Mouse (Mus musculus) liver, postnatal 0 days (tissue): Measurements from ENCODE around the gene Med12. TPM values are rescaled to one million over a fixed set of nuclear protein-coding genes. Genes with fewer than 3 reads are reported as not detected.
A peak's percentile ranks its signal among the peaks of the same experiment; 100 is the strongest.

Experiments
- ATAC-seq: fragments of 200-750 bp; cut with Nextera tagmentation; 2 replicates; pipeline ENCODE4 v1.8.0; 2017; ENCODE audit warnings: mild to moderate bottlenecking, moderate library complexity
- DNase-seq: peaks from one replicate; pipeline ENCODE4 v3.0.0-alpha.2; 2016
- H3K27ac ChIP-seq: fragments of 300-500 bp; sonication (generic); 2 replicates; pipeline ENCODE4 v1.5.1; 2014; ENCODE audit warnings: antibody characterized with exemption, moderate library complexity, mild to moderate bottlenecking, low read depth
- H3K27me3 ChIP-seq: fragments of 300-500 bp; sonication (generic); 2 replicates; pipeline ENCODE4 v1.6.1; 2014; ENCODE audit warnings: low read length, control low read depth, mixed read lengths; ENCODE audit not compliant: insufficient read depth
- H3K36me3 ChIP-seq: fragments of 300-500 bp; sonication (generic); replicated peaks from 2 replicates; pipeline ENCODE4 v1.6.1; 2014; ENCODE audit warnings: mild to moderate bottlenecking, control low read depth, low read length, moderate library complexity, mixed read lengths; ENCODE audit not compliant: insufficient read depth
- H3K4me1 ChIP-seq: fragments of 300-500 bp; sonication (generic); 2 replicates; pipeline ENCODE4 v1.6.1; 2014; ENCODE audit warnings: antibody characterized with exemption, mild to moderate bottlenecking, control low read depth; ENCODE audit not compliant: insufficient read depth
- H3K4me2 ChIP-seq: fragments of 300-500 bp; sonication (generic); 2 replicates; pipeline ENCODE4 v1.6.1; 2014; ENCODE audit warnings: low read depth, mild to moderate bottlenecking, low read length, moderate library complexity, mixed read lengths
- H3K4me3 ChIP-seq: fragments of 300-500 bp; sonication (generic); 2 replicates; pipeline ENCODE4 v1.5.1; 2014; ENCODE audit warnings: low read depth, low read length
- H3K9ac ChIP-seq: fragments of 300-500 bp; sonication (generic); replicated peaks from 2 replicates; pipeline ENCODE4 v1.6.1; 2014; ENCODE audit warnings: mild to moderate bottlenecking, moderate library complexity
- H3K9me3 ChIP-seq: fragments of 300-500 bp; sonication (generic); 2 replicates; pipeline ENCODE4 v1.6.1; 2016; ENCODE audit warnings: mild to moderate bottlenecking, control low read depth, low read length, mixed read lengths
- CTCF ChIP-seq: sonication (generic); IDR thresholded peaks from 2 replicates; pipeline ENCODE4 v1.5.1; 2016; ENCODE audit warnings: antibody characterized with exemption, low read depth
- EP300 ChIP-seq: IDR thresholded peaks from 2 replicates; pipeline ENCODE4 v1.6.1; 2016; ENCODE audit warnings: antibody characterized with exemption, low read depth, mild to moderate bottlenecking
- WGBS: fragments of 180-500 bp; shearing (Covaris S2); extraction: QIAGEN DNeasy Blood & Tissue Kit; methylation state at CpG from one replicate; pipeline ENCODE4 v1.1.7; 2014; ENCODE audit not compliant: insufficient replicate concordance; 5-methylcytosine and 5-hydroxymethylcytosine counted together
- polyA plus RNA-seq: library from polyadenylated mRNA; unstranded; fragments of >200 nt; fragmentation: Nextera tagmentation; extraction: Ambion mirVana; gene quantifications from 2 replicates; pipeline ENCODE4 v1.2.1, GENCODE M21; 2015

Gene Med12
- polyA plus RNA-seq, 1 experiment from 2014 or later: 14.3 TPM

- Histone ChIP-seq H3K27me3 (no peaks in the 10 kb centered on the region), H3K9ac (no peak overlapping the region), H3K4me1 (peaks cover 4% of the 10 kb centered on the region; the same call in 1 of the 2 replicates), H3K4me2 (no peak overlapping the region), H3K36me3 (peaks cover 5% of the 10 kb centered on the region), H3K9me3 (no peaks in the 10 kb centered on the region), H3K4me3 (no peak overlapping the region), H3K27ac (no peak overlapping the region)
- ATAC-seq (no peak), DNase-seq (peak; percentile 20)
- TF ChIP-seq EP300: no peak
- TF ChIP-seq CTCF: no peak
- WGBS: 43% methylated on average over 11 of the region's 13 CpGs
These were observed 13.1 kb upstream of the Med12 start for GRCm38 (mm10) chrX:101260441-101261325.

- no peak within 1 kb of the TSS for H3K27ac ChIP-seq
- peaks cover 4% of the 10 kb centered on the region; the same call in 1 of the 2 replicates for H3K4me1 ChIP-seq
- H3K27me3 ChIP-seq: no peaks in the 10 kb centered on the region
- TF ChIP-seq CTCF (no peak), EP300 (no peak)
- no peak within 1 kb of the TSS for H3K4me2 ChIP-seq
- ATAC-seq (no peak), DNase-seq (no peak)
- no peaks in the 10 kb centered on the region for H3K36me3 ChIP-seq
- H3K9me3 ChIP-seq: no peaks in the 10 kb centered on the region
- no peak within 1 kb of the TSS for H3K4me3 ChIP-seq
- H3K9ac ChIP-seq: no peak within 1 kb of the TSS
- 57% methylated on average over 1 of the region's 1 CpGs for WGBS
These were observed 9.9 kb upstream of the Med12 start, which contains the start of gene Gm614 for GRCm38 (mm10) chrX:101263892-101264291. Gene Gm614, minus strand, starts transcription at chrX:101263992.

- no peak overlapping the region for H3K27ac ChIP-seq
- no peak for DNase-seq
- WGBS: 82% methylated on average over 6 of the region's 6 CpGs
- no peaks in the 10 kb centered on the region for H3K9me3 ChIP-seq
- no peak for ATAC-seq
- no peaks in the 10 kb centered on the region for H3K36me3 ChIP-seq
- H3K9ac ChIP-seq: no peak overlapping the region
- no peaks in the 10 kb centered on the region for H3K27me3 ChIP-seq
- H3K4me3 ChIP-seq: no peak overlapping the region
- TF ChIP-seq CTCF: no peak
- TF ChIP-seq EP300: no peak
- H3K4me1 ChIP-seq: no peaks in the 10 kb centered on the region
- H3K4me2 ChIP-seq: 0 out of 2 replicates have a peak overlapping the region, but pooled peaks have one; percentile 52
These were observed 7.2 kb upstream of the Med12 start for GRCm38 (mm10) chrX:101266631-101267030.

GRCm38 (mm10) chrX:101268025-101268754 is 5.6 kb upstream of the Med12 start, which contains the start of gene Il2rg:
Gene Il2rg, minus strand, starts transcription at chrX:101268255.
- H3K4me1 ChIP-seq: no peaks in the 10 kb centered on the region
- TF ChIP-seq CTCF (no peak), EP300 (no peak)
- H3K36me3 ChIP-seq: no peaks in the 10 kb centered on the region
- H3K27ac ChIP-seq: no peak within 1 kb of the TSS
- ATAC-seq (peak; percentile 40; the same call in 1 of the 2 replicates), DNase-seq (no peak)
- H3K4me2 ChIP-seq: peak within 1 kb of the TSS; percentile 52
- peak within 1 kb of the TSS; percentile 17; the same call in 1 of the 2 replicates for H3K4me3 ChIP-seq
- H3K9ac ChIP-seq: no peak within 1 kb of the TSS
- no peaks in the 10 kb centered on the region for H3K27me3 ChIP-seq
- 41% methylated on average over 5 of the region's 5 CpGs for WGBS
- H3K9me3 ChIP-seq: no peaks in the 10 kb centered on the region

- no peaks in the 10 kb centered on the region for H3K36me3 ChIP-seq
- H3K4me2 ChIP-seq: peak within 1 kb of the TSS; percentile 52
- TF ChIP-seq EP300 (no peak), CTCF (no peak)
- ATAC-seq: no peak
- no peak within 1 kb of the TSS for H3K9ac ChIP-seq
- 40% methylated on average over 3 of the region's 3 CpGs for WGBS
- H3K9me3 ChIP-seq: no peaks in the 10 kb centered on the region
- H3K27ac ChIP-seq: no peak within 1 kb of the TSS
- no peaks in the 10 kb centered on the region for H3K27me3 ChIP-seq
- no peak for DNase-seq
- H3K4me3 ChIP-seq: peak within 1 kb of the TSS; percentile 17; the same call in 1 of the 2 replicates
- no peaks in the 10 kb centered on the region for H3K4me1 ChIP-seq
These were observed 5.1 kb upstream of the Med12 start, which contains the start of gene Gm20489 for GRCm38 (mm10) chrX:101268755-101269124. Gene Gm20489, minus strand, starts transcription at chrX:101269023.

- 34% methylated on average over 6 of the region's 6 CpGs for WGBS
- TF ChIP-seq EP300: no peak
- TF ChIP-seq CTCF: no peak
- Histone ChIP-seq H3K36me3 (peaks cover 18% of the 10 kb centered on the region), H3K4me1 (no peaks in the 10 kb centered on the region), H3K27ac (0 out of 2 replicates have a peak overlapping the region, but pooled peaks have one; percentile 7), H3K4me2 (peak overlapping the region; percentile 73), H3K9ac (peak overlapping the region; percentile 79), H3K9me3 (no peaks in the 10 kb centered on the region), H3K27me3 (no peaks in the 10 kb centered on the region), H3K4me3 (peak overlapping the region; percentile 69)
- no peak for DNase-seq
- ATAC-seq: no peak
These were observed 420 bp upstream of the Med12 start for GRCm38 (mm10) chrX:101273410-101273809.
